Mouse (Mus musculus) adrenal gland, postnatal 4 days (tissue): Measurements from ENCODE around the gene Gbf1. TPM values are rescaled to one million over a fixed set of nuclear protein-coding genes. Genes with fewer than 3 reads are reported as not detected.
"Not testable (repeated sequence)": the region's sequence is repeated elsewhere in the genome, so short reads cannot be mapped to it uniquely, and the experiment has no call there.

Source experiments
- DNase-seq, 2 experiments: peaks; one replicate each; pipeline ENCODE4 v3.0.0; 2021 to 2022; ENCODE audit warnings: low spot score in 2 of 2, mixed read lengths in 2 of 2
- total RNA-seq, 2 experiments: library from RNA; stranded (reverse); gene quantifications; 2 replicates each; pipeline ENCODE4 v1.2.3; 2021

The Gbf1 gene
- total RNA-seq, 2 experiments from 2014 or later = 64.2 to 77.1 TPM

- DNase-seq = not testable (repeated sequence)
These were observed 65.0 kb downstream of the Gbf1 start for GRCm38 (mm10) chr19:46217347-46217746.

GRCm38 (mm10) chr19:46220116-46220515, 67.8 kb downstream of the Gbf1 start:
- no peak for DNase-seq

- DNase-seq = no peak
These were observed 70.8 kb downstream of the Gbf1 start for GRCm38 (mm10) chr19:46223118-46223517.

- DNase-seq = no peak
These were observed 72.6 kb downstream of the Gbf1 start for GRCm38 (mm10) chr19:46224882-46225281.

GRCm38 (mm10) chr19:46225506-46225905, 73.2 kb downstream of the Gbf1 start:
- DNase-seq = no peak

GRCm38 (mm10) chr19:46226295-46226694, 74.0 kb downstream of the Gbf1 start:
- no peak for DNase-seq

GRCm38 (mm10) chr19:46227300-46227699, 75.0 kb downstream of the Gbf1 start:
- no peak for DNase-seq

GRCm38 (mm10) chr19:46234450-46234849, 82.1 kb downstream of the Gbf1 start:
- no peak for DNase-seq

GRCm38 (mm10) chr19:46236658-46237057, 84.3 kb downstream of the Gbf1 start:
- DNase-seq = no peak

- DNase-seq = no peak
These were observed 87.9 kb downstream of the Gbf1 start for GRCm38 (mm10) chr19:46240246-46240645.

GRCm38 (mm10) chr19:46242416-46242815, 90.1 kb downstream of the Gbf1 start:
- DNase-seq = no peak

GRCm38 (mm10) chr19:46244628-46245027, 92.3 kb downstream of the Gbf1 start:
- DNase-seq = no peak

GRCm38 (mm10) chr19:46248991-46249390, 96.7 kb downstream of the Gbf1 start:
- no peak for DNase-seq

- DNase-seq = no peak
These were observed 101.9 kb downstream of the Gbf1 start for GRCm38 (mm10) chr19:46254163-46254752.

GRCm38 (mm10) chr19:46264762-46265161, 112.5 kb downstream of the Gbf1 start:
- no peak for DNase-seq

GRCm38 (mm10) chr19:46275307-46275706, 123.0 kb downstream of the Gbf1 start:
- DNase-seq = no peak

GRCm38 (mm10) chr19:46282081-46282849, 130.0 kb downstream of the Gbf1 start:
- no peak for DNase-seq

- DNase-seq = no peak
These were observed 132.4 kb downstream of the Gbf1 start for GRCm38 (mm10) chr19:46284686-46285085.

- DNase-seq = no peak
These were observed 133.3 kb downstream of the Gbf1 start for GRCm38 (mm10) chr19:46285631-46286030.

- DNase-seq = no peak
These were observed 133.7 kb downstream of the Gbf1 start for GRCm38 (mm10) chr19:46286047-46286446.

- no peak for DNase-seq
These were observed 134.6 kb downstream of the Gbf1 start for GRCm38 (mm10) chr19:46286926-46287325.

- DNase-seq = no peak
These were observed 135.3 kb downstream of the Gbf1 start for GRCm38 (mm10) chr19:46287566-46287965.
